Mouse (Mus musculus) heart, embryonic 10.5 days (tissue): Measurements from ENCODE around the gene Rmi1. TPM values are rescaled to one million over a fixed set of nuclear protein-coding genes. Genes with fewer than 3 reads are reported as not detected.

ENCODE experiments used
- DNase-seq: peaks from one replicate; pipeline ENCODE4 v3.0.0-alpha.2; 2017; ENCODE audit warnings: low spot score
- H3K27ac ChIP-seq: fragments of 300-500 bp; sonication (generic); 2 replicates; pipeline ENCODE4 v1.5.1; 2016; ENCODE audit warnings: mild to moderate bottlenecking
- H3K27me3 ChIP-seq: fragments of 300-500 bp; sonication (generic); 2 replicates; pipeline ENCODE4 v1.6.1; 2016; ENCODE audit warnings: mild to moderate bottlenecking; ENCODE audit not compliant: poor library complexity, insufficient read depth, severe bottlenecking
- H3K36me3 ChIP-seq: fragments of 300-500 bp; sonication (generic); 2 replicates; pipeline ENCODE4 v1.6.1; 2016; ENCODE audit warnings: mild to moderate bottlenecking, moderate library complexity
- H3K4me1 ChIP-seq: fragments of 300-500 bp; sonication (generic); 2 replicates; pipeline ENCODE4 v1.6.1; 2016; ENCODE audit warnings: mild to moderate bottlenecking
- H3K4me3 ChIP-seq: fragments of 300-500 bp; sonication (generic); 2 replicates; pipeline ENCODE4 v1.5.1; 2016; ENCODE audit warnings: mild to moderate bottlenecking, moderate library complexity
- H3K9me3 ChIP-seq: fragments of 300-500 bp; sonication (generic); 2 replicates; pipeline ENCODE4 v1.6.1; 2016; ENCODE audit warnings: mild to moderate bottlenecking, moderate library complexity
- WGBS: fragments of 180-500 bp; shearing (Covaris S2); methylation state at CpG from one replicate; pipeline ENCODE4 v1.1.7; 2016; 5-methylcytosine and 5-hydroxymethylcytosine counted together
- polyA plus RNA-seq: library from polyadenylated mRNA; unstranded; fragments of >200 nt; fragmentation: Nextera tagmentation; extraction: Ambion mirVana; gene quantifications from 2 replicates; pipeline ENCODE4 v1.2.1, GENCODE M21; 2016

Gene Rmi1
- polyA plus RNA-seq, 1 experiment from 2014 or later: 26.0 TPM

DNA sequence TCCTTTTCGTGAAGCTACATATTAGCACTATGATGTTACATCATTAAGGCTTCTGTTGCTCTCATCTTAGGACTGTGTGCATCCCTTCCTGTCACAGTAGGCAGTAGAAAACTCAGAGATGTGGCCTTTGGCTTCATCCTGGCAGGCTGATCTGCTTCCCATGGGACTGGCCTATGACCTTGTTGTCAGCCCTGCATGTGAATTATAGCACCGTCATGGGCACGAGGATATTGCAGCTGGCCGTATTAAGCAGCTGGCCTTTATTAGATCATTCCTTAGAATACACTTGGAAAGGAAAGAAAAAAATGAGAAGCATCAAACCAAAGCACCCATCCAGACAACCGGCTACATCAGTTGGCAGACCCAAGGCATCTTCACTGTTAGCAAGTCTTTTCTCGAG lies 13.3 kb downstream of the Rmi1 start:
- H3K36me3 ChIP-seq: peaks cover 21% of the 10 kb centered on the region
- no peaks in the 10 kb centered on the region for H3K27me3 ChIP-seq
- H3K9me3 ChIP-seq: no peaks in the 10 kb centered on the region
- no peak for DNase-seq
- H3K27ac ChIP-seq: no peak overlapping the region
- H3K4me3 ChIP-seq: no peak overlapping the region
- WGBS: 91% methylated on average over 6 of the region's 6 CpGs
- no peaks in the 10 kb centered on the region for H3K4me1 ChIP-seq

GRCm38 (mm10) chr13:58415838-58416237 lies 13.8 kb downstream of the Rmi1 start:
- no peak overlapping the region for H3K4me3 ChIP-seq
- 82% methylated on average over 5 of the region's 5 CpGs for WGBS
- DNase-seq: no peak
- peaks cover 17% of the 10 kb centered on the region; the same call in 1 of the 2 replicates for H3K36me3 ChIP-seq
- H3K27ac ChIP-seq: no peak overlapping the region
- H3K4me1 ChIP-seq: no peaks in the 10 kb centered on the region
- H3K27me3 ChIP-seq: no peaks in the 10 kb centered on the region
- H3K9me3 ChIP-seq: no peaks in the 10 kb centered on the region

- H3K27ac ChIP-seq: no peak overlapping the region
- no peak for DNase-seq
- 76% methylated on average over 4 of the region's 4 CpGs for WGBS
- no peaks in the 10 kb centered on the region for H3K9me3 ChIP-seq
- H3K4me3 ChIP-seq: no peak overlapping the region
- H3K36me3 ChIP-seq: no peaks in the 10 kb centered on the region
- H3K27me3 ChIP-seq: no peaks in the 10 kb centered on the region
- H3K4me1 ChIP-seq: peaks cover 10% of the 10 kb centered on the region; the same call in 1 of the 2 replicates
Observed at GRCm38 (mm10) chr13:58418656-58419055, 16.6 kb downstream of the Rmi1 start.

DNA sequence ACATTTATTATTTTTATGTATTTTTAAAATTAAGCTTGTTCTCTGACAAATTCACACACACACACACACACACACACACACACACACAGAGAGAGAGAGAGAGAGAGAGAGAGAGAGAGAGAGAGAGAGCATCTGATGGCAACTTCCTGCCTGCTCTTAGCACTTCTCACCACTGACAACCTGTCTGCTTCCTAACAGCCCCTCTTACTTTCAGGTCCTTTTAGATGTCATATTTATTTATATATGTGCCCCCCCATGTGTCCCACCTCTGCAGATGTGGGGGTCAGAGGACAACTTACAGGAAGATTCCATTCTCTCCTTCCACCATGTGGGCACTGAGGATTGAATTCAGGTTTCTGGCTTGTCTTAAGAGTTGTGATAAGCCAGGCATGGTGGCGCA lies 17.2 kb downstream of the Rmi1 start:
- 88% methylated on average over 1 of the region's 1 CpGs for WGBS
- DNase-seq: no peak

GRCm38 (mm10) chr13:58421026-58421425 lies 19.0 kb downstream of the Rmi1 start:
- no peak overlapping the region for H3K27ac ChIP-seq
- no peak overlapping the region for H3K4me3 ChIP-seq
- H3K27me3 ChIP-seq: no peaks in the 10 kb centered on the region
- 67% methylated on average over 4 of the region's 4 CpGs for WGBS
- no peaks in the 10 kb centered on the region for H3K9me3 ChIP-seq
- DNase-seq: no peak
- H3K4me1 ChIP-seq: peaks cover 11% of the 10 kb centered on the region; the same call in 1 of the 2 replicates
- H3K36me3 ChIP-seq: no peaks in the 10 kb centered on the region

More for the DNA sequence above, 17.2 kb downstream of the Rmi1 start:
- Histone ChIP-seq H3K4me1 (peaks cover 11% of the 10 kb centered on the region; the same call in 1 of the 2 replicates), H3K27me3 (no peaks in the 10 kb centered on the region), H3K9me3 (no peaks in the 10 kb centered on the region), H3K4me3 (no peak overlapping the region), H3K36me3 (no peaks in the 10 kb centered on the region), H3K27ac (no peak overlapping the region)

- Histone ChIP-seq H3K9me3 (no peaks in the 10 kb centered on the region), H3K27me3 (no peaks in the 10 kb centered on the region), H3K4me1 (peaks cover 11% of the 10 kb centered on the region; the same call in 1 of the 2 replicates), H3K4me3 (no peak overlapping the region), H3K36me3 (no peaks in the 10 kb centered on the region), H3K27ac (no peak overlapping the region)
- DNase-seq: no peak
- WGBS: 58% methylated on average over 4 of the region's 4 CpGs
Observed at GRCm38 (mm10) chr13:58422242-58422641, 20.2 kb downstream of the Rmi1 start.

DNA sequence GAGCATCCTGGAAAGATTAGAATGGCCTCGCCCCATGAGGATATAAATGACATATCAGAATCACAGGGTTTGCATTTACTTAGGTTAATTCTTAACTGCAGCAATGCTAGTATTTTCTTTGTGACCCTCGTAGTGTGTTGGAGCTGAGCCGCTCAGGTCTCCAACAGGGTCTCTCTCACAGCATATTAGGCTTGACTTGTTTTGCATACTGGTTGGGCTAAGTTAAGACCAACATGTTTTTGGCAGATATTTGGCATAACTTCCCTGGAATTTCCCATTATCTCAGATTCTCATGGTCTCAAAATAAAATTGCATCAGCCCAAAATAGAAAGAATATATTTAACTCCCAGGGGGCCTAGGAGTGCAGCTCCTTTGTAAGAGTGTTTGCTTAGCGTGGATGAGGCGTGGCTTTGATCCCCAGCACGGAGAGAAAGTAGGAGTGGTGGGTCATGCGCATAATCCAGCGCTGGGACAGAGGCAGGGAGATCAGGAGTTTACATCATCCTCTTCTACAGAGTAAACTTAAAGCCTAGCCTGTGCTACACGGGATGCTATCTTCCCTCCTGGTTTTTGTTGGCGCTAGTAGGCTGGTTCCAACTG lies 21.1 kb downstream of the Rmi1 start:
- H3K9me3 ChIP-seq: no peaks in the 10 kb centered on the region
- H3K4me1 ChIP-seq: peaks cover 11% of the 10 kb centered on the region; the same call in 1 of the 2 replicates
- no peak overlapping the region for H3K27ac ChIP-seq
- 53% methylated on average over 10 of the region's 10 CpGs for WGBS
- no peaks in the 10 kb centered on the region for H3K36me3 ChIP-seq
- no peak for DNase-seq
- no peaks in the 10 kb centered on the region for H3K27me3 ChIP-seq
- H3K4me3 ChIP-seq: no peak overlapping the region

GRCm38 (mm10) chr13:58439716-58440115 lies 37.7 kb downstream of the Rmi1 start:
- Histone ChIP-seq H3K27ac (no peak overlapping the region), H3K27me3 (no peaks in the 10 kb centered on the region), H3K4me3 (no peak overlapping the region), H3K9me3 (no peaks in the 10 kb centered on the region), H3K36me3 (no peaks in the 10 kb centered on the region), H3K4me1 (no peaks in the 10 kb centered on the region)
- no peak for DNase-seq
- 50% methylated on average over 2 of the region's 2 CpGs for WGBS

DNA sequence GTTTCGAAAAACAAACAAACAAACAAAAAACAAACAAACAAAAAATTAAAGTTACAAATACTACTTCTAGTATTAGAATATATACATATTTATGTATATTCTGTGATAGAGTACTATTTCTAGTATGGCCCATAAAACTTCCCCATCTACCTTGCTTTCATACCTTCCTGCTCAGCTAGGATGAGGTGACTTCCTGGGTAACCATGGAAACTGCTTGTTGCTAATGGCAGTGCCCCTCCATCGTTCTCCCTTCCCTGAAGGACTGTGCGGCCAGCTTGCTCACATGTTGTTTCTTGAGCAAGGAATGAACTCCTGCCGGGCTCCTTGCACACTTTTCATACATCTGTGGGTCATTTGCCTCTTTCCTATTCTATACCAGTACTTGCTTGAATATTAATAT lies 41.3 kb downstream of the Rmi1 start:
- no peaks in the 10 kb centered on the region for H3K36me3 ChIP-seq
- H3K4me1 ChIP-seq: no peaks in the 10 kb centered on the region
- no peak overlapping the region for H3K4me3 ChIP-seq
- no peak for DNase-seq
- 0 out of 2 replicates have a peak, but pooled peaks cover 4% of the 10 kb centered on the region for H3K27me3 ChIP-seq
- no peaks in the 10 kb centered on the region for H3K9me3 ChIP-seq
- H3K27ac ChIP-seq: no peak overlapping the region
- WGBS: 74% methylated on average over 4 of the region's 4 CpGs

DNA sequence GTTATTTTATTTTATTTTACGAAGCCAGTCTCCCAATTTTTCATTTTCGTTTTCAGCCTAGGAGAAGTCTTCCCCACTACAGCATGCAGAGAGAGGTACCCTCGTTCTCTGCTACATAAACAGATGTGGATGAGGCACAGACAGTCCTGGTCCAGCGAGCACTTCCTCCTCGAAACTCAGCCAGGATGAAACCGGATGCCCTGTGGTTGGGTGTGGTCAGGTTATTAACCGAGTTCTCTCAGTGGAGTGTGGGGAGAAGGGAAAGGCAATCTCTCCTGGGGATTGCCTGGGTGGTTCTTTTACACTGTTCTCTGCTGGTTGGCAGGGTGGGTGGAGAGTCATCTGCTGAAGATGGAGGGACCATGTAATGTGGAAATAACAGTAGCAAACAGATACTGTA lies 41.7 kb downstream of the Rmi1 start:
- H3K9me3 ChIP-seq: no peaks in the 10 kb centered on the region
- WGBS: 59% methylated on average over 7 of the region's 7 CpGs
- DNase-seq: no peak
- H3K4me1 ChIP-seq: no peaks in the 10 kb centered on the region
- H3K27me3 ChIP-seq: 0 out of 2 replicates have a peak, but pooled peaks cover 4% of the 10 kb centered on the region
- no peaks in the 10 kb centered on the region for H3K36me3 ChIP-seq
- H3K27ac ChIP-seq: no peak overlapping the region
- no peak overlapping the region for H3K4me3 ChIP-seq

DNA sequence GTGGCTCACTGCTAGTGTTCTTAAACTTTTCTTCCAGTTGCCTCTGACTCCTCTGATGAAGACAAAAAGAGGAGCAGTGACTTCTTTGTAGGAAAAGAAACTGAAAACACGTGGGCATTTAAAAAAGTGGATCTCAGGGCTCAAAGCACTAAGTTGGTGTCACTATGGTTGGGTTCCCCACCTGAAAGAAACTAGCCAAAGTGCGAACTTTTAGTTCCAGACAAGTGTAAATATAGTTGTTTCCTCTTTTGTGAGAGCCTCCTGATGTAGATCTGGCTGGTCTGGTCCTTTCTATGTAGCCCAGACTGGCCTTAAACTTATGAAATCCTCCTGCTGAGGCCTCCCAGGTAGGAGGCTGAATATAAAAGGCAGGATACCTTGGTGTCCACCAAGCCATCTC lies 44.5 kb downstream of the Rmi1 start:
- 0 out of 2 replicates have a peak, but pooled peaks cover 4% of the 10 kb centered on the region for H3K27me3 ChIP-seq
- H3K36me3 ChIP-seq: no peaks in the 10 kb centered on the region
- H3K9me3 ChIP-seq: no peaks in the 10 kb centered on the region
- 77% methylated on average over 2 of the region's 2 CpGs for WGBS
- H3K4me1 ChIP-seq: no peaks in the 10 kb centered on the region
- no peak for DNase-seq
- no peak overlapping the region for H3K27ac ChIP-seq
- no peak overlapping the region for H3K4me3 ChIP-seq

GRCm38 (mm10) chr13:58450459-58451182 lies 48.6 kb downstream of the Rmi1 start:
- no peak overlapping the region for H3K4me3 ChIP-seq
- H3K4me1 ChIP-seq: peaks cover 8% of the 10 kb centered on the region; the same call in 1 of the 2 replicates
- WGBS: 81% methylated on average over 22 of the region's 22 CpGs
- H3K36me3 ChIP-seq: no peaks in the 10 kb centered on the region
- no peaks in the 10 kb centered on the region for H3K9me3 ChIP-seq
- H3K27me3 ChIP-seq: peaks cover 30% of the 10 kb centered on the region
- no peak for DNase-seq
- no peak overlapping the region for H3K27ac ChIP-seq

GRCm38 (mm10) chr13:58452246-58452645 lies 50.2 kb downstream of the Rmi1 start:
- H3K36me3 ChIP-seq: no peaks in the 10 kb centered on the region
- no peak for DNase-seq
- WGBS: 61% methylated on average over 4 of the region's 4 CpGs
- H3K4me1 ChIP-seq: peaks cover 8% of the 10 kb centered on the region; the same call in 1 of the 2 replicates
- H3K4me3 ChIP-seq: no peak overlapping the region
- H3K27ac ChIP-seq: no peak overlapping the region
- no peaks in the 10 kb centered on the region for H3K9me3 ChIP-seq
- peaks cover 30% of the 10 kb centered on the region for H3K27me3 ChIP-seq
